Mouse (Mus musculus) lung, embryonic 16.5 days (tissue): ENCODE measurements around the gene Rgs7bp. TPM values are rescaled to one million over a fixed set of nuclear protein-coding genes. Genes with fewer than 3 reads are reported as not detected.

Experiments
- ATAC-seq: fragments of 200-750 bp; cut with Nextera tagmentation; 2 replicates; pipeline ENCODE4 v1.8.0; 2017; ENCODE audit warnings: low read depth, mild to moderate bottlenecking, moderate library complexity
- H3K27ac ChIP-seq: fragments of 300-500 bp; sonication (generic); 2 replicates; pipeline ENCODE4 v1.5.1; 2014; ENCODE audit warnings: mild to moderate bottlenecking, control low read depth, low read length
- H3K27me3 ChIP-seq: fragments of 300-500 bp; sonication (generic); 2 replicates; pipeline ENCODE4 v1.6.1; 2014; ENCODE audit warnings: low read depth, low read length, mixed read lengths; ENCODE audit not compliant: control insufficient read depth, insufficient read depth
- H3K36me3 ChIP-seq: fragments of 300-500 bp; sonication (generic); 2 replicates; pipeline ENCODE4 v1.6.1; 2014; ENCODE audit warnings: low read length; ENCODE audit not compliant: control insufficient read depth, insufficient read depth
- H3K4me1 ChIP-seq: fragments of 300-500 bp; sonication (generic); replicated peaks from 2 replicates; pipeline ENCODE4 v1.6.1; 2014; ENCODE audit warnings: low read length, mixed read lengths; ENCODE audit not compliant: control insufficient read depth, insufficient read depth
- H3K4me2 ChIP-seq: fragments of 300-500 bp; sonication (generic); 2 replicates; pipeline ENCODE4 v1.6.1; 2014; ENCODE audit warnings: low read depth, low read length, control low read depth
- H3K4me3 ChIP-seq: fragments of 300-500 bp; sonication (generic); 2 replicates; pipeline ENCODE4 v1.5.1; 2014; ENCODE audit warnings: mild to moderate bottlenecking, low read length, control low read depth
- H3K9ac ChIP-seq: fragments of 300-500 bp; sonication (generic); 2 replicates; pipeline ENCODE4 v1.6.1; 2014; ENCODE audit warnings: low read length, control low read depth
- H3K9me3 ChIP-seq: fragments of 300-500 bp; sonication (generic); 2 replicates; pipeline ENCODE4 v1.6.1; 2016; ENCODE audit warnings: low read length; ENCODE audit not compliant: control insufficient read depth
- WGBS: fragments of 180-500 bp; shearing (Covaris S2); extraction: QIAGEN DNeasy Blood & Tissue Kit; methylation state at CpG from one replicate; pipeline ENCODE4 v1.1.7; 2014; 5-methylcytosine and 5-hydroxymethylcytosine counted together
- polyA plus RNA-seq: library from polyadenylated mRNA; unstranded; fragments of >200 nt; fragmentation: Nextera tagmentation; extraction: Ambion mirVana; gene quantifications from 2 replicates; pipeline ENCODE4 v1.2.1, GENCODE M21; 2015

The Rgs7bp gene
- polyA plus RNA-seq, 1 experiment from 2014 or later, result 1.2 TPM

- peak; percentile 16; the same call in 1 of the 2 replicates for ATAC-seq
Measured at GRCm38 (mm10) chr13:105054941-105055309, 195 bp upstream of the Rgs7bp start.

DNA sequence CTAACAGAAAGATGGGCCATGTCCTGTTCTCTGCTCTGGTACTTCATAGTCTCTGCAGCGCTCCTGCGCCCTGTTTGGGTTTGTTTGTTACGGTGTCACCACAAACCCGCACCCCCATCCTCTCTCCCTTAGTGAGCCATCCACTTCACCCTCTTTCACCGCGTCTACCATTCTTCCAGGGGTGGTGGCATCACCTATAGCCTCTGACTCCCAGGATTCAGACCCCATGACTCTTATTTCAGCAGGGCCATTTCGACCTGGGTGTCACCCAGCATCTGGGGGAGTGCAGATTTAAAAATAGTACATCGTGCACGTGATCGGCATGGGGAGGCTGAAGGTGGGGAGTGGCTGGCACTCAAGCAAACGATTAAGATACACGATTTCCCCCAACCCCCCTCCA, 1.1 kb downstream of the Rgs7bp start:
- H3K4me2 ChIP-seq, result peak overlapping the region; percentile 99
- H3K4me3 ChIP-seq, result peak overlapping the region; percentile 66
- no peaks in the 10 kb centered on the region for H3K9me3 ChIP-seq
- no peaks in the 10 kb centered on the region; the same call in 1 of the 2 replicates for H3K4me1 ChIP-seq
- no peaks in the 10 kb centered on the region for H3K36me3 ChIP-seq
- 3% methylated on average over 12 of the region's 12 CpGs for WGBS
- no peak overlapping the region for H3K27ac ChIP-seq
- H3K27me3 ChIP-seq, result peaks cover 11% of the 10 kb centered on the region; the same call in 1 of the 2 replicates
- H3K9ac ChIP-seq, result peak overlapping the region; percentile 67
- ATAC-seq, result 0 out of 2 replicates have a peak, but pooled peaks have one; percentile 3

More at GRCm38 (mm10) chr13:105054941-105055309, 195 bp upstream of the Rgs7bp start:
- peak overlapping the region; percentile 99 for H3K4me2 ChIP-seq
- 2% methylated on average over 8 of the region's 8 CpGs for WGBS
- no peaks in the 10 kb centered on the region; the same call in 1 of the 2 replicates for H3K4me1 ChIP-seq
- H3K27me3 ChIP-seq, result peaks cover 11% of the 10 kb centered on the region; the same call in 1 of the 2 replicates
- H3K4me3 ChIP-seq, result peak overlapping the region; percentile 66
- no peaks in the 10 kb centered on the region for H3K36me3 ChIP-seq
- H3K9me3 ChIP-seq, result no peaks in the 10 kb centered on the region
- H3K27ac ChIP-seq, result no peak overlapping the region
- H3K9ac ChIP-seq, result no peak overlapping the region

GRCm38 (mm10) chr13:105051432-105051831, 3.3 kb downstream of the Rgs7bp start:
- Histone ChIP-seq H3K27ac (no peak overlapping the region), H3K9ac (no peak overlapping the region), H3K36me3 (no peaks in the 10 kb centered on the region), H3K4me2 (no peak overlapping the region), H3K4me1 (no peaks in the 10 kb centered on the region; the same call in 1 of the 2 replicates), H3K27me3 (peaks cover 11% of the 10 kb centered on the region; the same call in 1 of the 2 replicates), H3K4me3 (no peak overlapping the region), H3K9me3 (no peaks in the 10 kb centered on the region)
- ATAC-seq, result no peak
- 37% methylated on average over 6 of the region's 6 CpGs for WGBS

GRCm38 (mm10) chr13:105048662-105049061, 6.1 kb downstream of the Rgs7bp start:
- Histone ChIP-seq H3K4me2 (no peak overlapping the region), H3K9me3 (no peaks in the 10 kb centered on the region), H3K9ac (no peak overlapping the region), H3K27ac (no peak overlapping the region), H3K27me3 (peaks cover 11% of the 10 kb centered on the region; the same call in 1 of the 2 replicates), H3K4me1 (no peaks in the 10 kb centered on the region; the same call in 1 of the 2 replicates), H3K36me3 (no peaks in the 10 kb centered on the region), H3K4me3 (no peak overlapping the region)
- 69% methylated on average over 8 of the region's 8 CpGs for WGBS
- no peak for ATAC-seq

- peak overlapping the region; percentile 28 for H3K4me2 ChIP-seq
- H3K36me3 ChIP-seq, result no peaks in the 10 kb centered on the region
- H3K4me3 ChIP-seq, result peak overlapping the region; percentile 11
- no peaks in the 10 kb centered on the region for H3K9me3 ChIP-seq
- H3K27me3 ChIP-seq, result peaks cover 2% of the 10 kb centered on the region; the same call in 1 of the 2 replicates
- no peak overlapping the region for H3K27ac ChIP-seq
- no peak for ATAC-seq
- H3K9ac ChIP-seq, result no peak overlapping the region
- no peaks in the 10 kb centered on the region for H3K4me1 ChIP-seq
- 35% methylated on average over 9 of the region's 9 CpGs for WGBS
Measured at GRCm38 (mm10) chr13:105047377-105047776, 7.4 kb downstream of the Rgs7bp start.

GRCm38 (mm10) chr13:105043882-105044281, 10.8 kb downstream of the Rgs7bp start:
- Histone ChIP-seq H3K4me2 (no peak overlapping the region), H3K9ac (no peak overlapping the region), H3K36me3 (no peaks in the 10 kb centered on the region), H3K4me3 (no peak overlapping the region), H3K27me3 (no peaks in the 10 kb centered on the region), H3K4me1 (no peaks in the 10 kb centered on the region), H3K9me3 (no peaks in the 10 kb centered on the region), H3K27ac (no peak overlapping the region)
- no peak for ATAC-seq
- WGBS, result 59% methylated on average over 3 of the region's 3 CpGs

DNA sequence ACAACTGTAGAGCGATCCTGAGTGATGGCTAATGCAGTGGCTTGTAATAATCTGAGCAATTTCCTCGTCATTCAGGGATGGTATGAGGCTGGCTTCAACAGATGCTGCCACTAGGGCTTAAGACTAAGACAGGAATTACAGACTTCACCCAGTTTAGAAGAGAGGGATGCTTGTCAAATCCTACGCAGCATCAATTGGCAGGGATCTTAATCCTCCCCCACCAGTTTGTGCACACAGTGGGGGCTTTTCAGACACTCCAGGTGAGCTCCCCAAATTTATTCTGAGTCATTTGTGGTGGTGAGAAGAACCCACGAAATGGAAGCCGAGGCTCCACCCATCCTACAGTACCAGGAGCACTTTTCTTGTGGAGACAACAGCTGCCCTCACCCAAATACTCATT, 16.4 kb downstream of the Rgs7bp start:
- Histone ChIP-seq H3K9ac (no peak overlapping the region), H3K36me3 (no peaks in the 10 kb centered on the region), H3K4me1 (no peaks in the 10 kb centered on the region), H3K9me3 (no peaks in the 10 kb centered on the region), H3K27me3 (no peaks in the 10 kb centered on the region), H3K27ac (no peak overlapping the region), H3K4me3 (no peak overlapping the region), H3K4me2 (no peak overlapping the region)
- ATAC-seq, result no peak
- WGBS, result 76% methylated on average over 5 of the region's 5 CpGs

- H3K9ac ChIP-seq, result no peak overlapping the region
- no peaks in the 10 kb centered on the region for H3K9me3 ChIP-seq
- no peaks in the 10 kb centered on the region for H3K4me1 ChIP-seq
- no peak overlapping the region for H3K4me3 ChIP-seq
- no peaks in the 10 kb centered on the region for H3K36me3 ChIP-seq
- H3K4me2 ChIP-seq, result no peak overlapping the region
- ATAC-seq, result no peak
- H3K27me3 ChIP-seq, result no peaks in the 10 kb centered on the region
- 82% methylated on average over 12 of the region's 12 CpGs for WGBS
- H3K27ac ChIP-seq, result no peak overlapping the region
Measured at GRCm38 (mm10) chr13:105037816-105038215, 16.9 kb downstream of the Rgs7bp start.

GRCm38 (mm10) chr13:105031882-105032281, 22.8 kb downstream of the Rgs7bp start:
- no peak for ATAC-seq
- Histone ChIP-seq H3K9me3 (no peaks in the 10 kb centered on the region), H3K27ac (no peak overlapping the region), H3K4me1 (no peaks in the 10 kb centered on the region), H3K9ac (no peak overlapping the region), H3K36me3 (no peaks in the 10 kb centered on the region), H3K27me3 (no peaks in the 10 kb centered on the region), H3K4me3 (no peak overlapping the region), H3K4me2 (no peak overlapping the region)

- Histone ChIP-seq H3K9ac (no peak overlapping the region), H3K27me3 (no peaks in the 10 kb centered on the region), H3K4me2 (no peak overlapping the region), H3K4me3 (no peak overlapping the region), H3K4me1 (no peaks in the 10 kb centered on the region), H3K9me3 (no peaks in the 10 kb centered on the region), H3K36me3 (no peaks in the 10 kb centered on the region), H3K27ac (no peak overlapping the region)
- no peak for ATAC-seq
- 62% methylated on average over 3 of the region's 3 CpGs for WGBS
Measured at GRCm38 (mm10) chr13:105028276-105028675, 26.5 kb downstream of the Rgs7bp start.
